Mouse (Mus musculus): ENCODE measurements around the gene Il15ra. TPM values are rescaled to one million over a fixed set of nuclear protein-coding genes. Genes with fewer than 3 reads are reported as not detected.

Il15ra gene
- polyA plus RNA-seq, 1 experiment from 2014 or later, result 3.2 TPM

DNA sequence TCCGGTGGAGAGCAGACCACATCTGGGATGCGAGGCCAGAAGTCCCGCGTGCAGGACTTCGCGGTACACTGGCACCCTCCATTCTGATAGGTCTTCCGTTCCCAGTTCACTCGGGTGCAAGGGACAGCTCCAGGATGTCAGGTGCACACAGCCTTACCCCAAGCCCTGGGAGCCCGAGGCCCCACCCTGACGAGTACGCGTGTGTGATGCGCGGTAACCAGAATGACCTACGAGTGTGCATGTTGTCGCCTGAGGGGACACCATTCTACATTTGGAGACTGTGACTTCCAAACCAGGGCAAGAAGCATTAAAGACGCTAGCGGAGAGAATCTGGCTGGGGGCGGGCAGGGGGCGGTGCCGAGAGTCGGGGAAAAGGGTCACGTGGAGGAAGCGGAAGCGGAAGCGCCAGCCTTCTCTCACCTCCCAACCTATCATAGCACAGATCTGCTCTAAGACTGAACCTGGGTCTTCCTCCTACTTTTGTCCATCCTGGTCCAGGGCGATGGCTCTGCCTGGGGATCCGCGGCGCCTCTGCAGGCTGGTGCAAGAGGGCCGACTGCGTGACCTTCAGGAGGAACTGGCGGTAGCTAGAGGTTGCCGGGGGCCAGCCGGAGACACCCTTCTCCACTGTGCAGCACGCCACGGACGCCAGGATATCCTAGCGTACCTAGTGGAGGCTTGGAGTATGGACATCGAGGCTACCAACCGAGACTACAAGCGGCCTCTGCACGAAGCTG, 73.2 kb downstream of the Il15ra start:
- ATAC-seq (ENCODE audit: insufficient read depth, low FRiP score), result peak; percentile 84
- peak overlapping the region; percentile 80 for H3K4me2 ChIP-seq (ENCODE audit: low read depth, low read length)
- H3K36me3 ChIP-seq (ENCODE audit: control insufficient read depth, insufficient read depth, low read length), result peaks cover 21% of the 10 kb centered on the region
- peak overlapping the region; percentile 81 for H3K9ac ChIP-seq (ENCODE audit: low read length)
- under 1% methylated on average over 43 of the region's 43 CpGs for WGBS
- H3K27me3 ChIP-seq (ENCODE audit: control insufficient read depth, insufficient read depth, low read length), result no peaks in the 10 kb centered on the region
- peaks cover 17% of the 10 kb centered on the region for H3K4me1 ChIP-seq (ENCODE audit: control insufficient read depth, insufficient read depth, low read length)
- no peaks in the 10 kb centered on the region for H3K9me3 ChIP-seq (replicated peaks; ENCODE audit: control insufficient read depth, low read length)
- peak overlapping the region; percentile 76 for H3K4me3 ChIP-seq (replicated peaks; ENCODE audit: low read length)
- H3K27ac ChIP-seq (ENCODE audit: low read length), result peak overlapping the region; percentile 98

Other genes starting within 250 kb of the Il15ra start
- gene Pfkfb3, start 151.2 kb upstream of the Il15ra start, polyA plus RNA-seq (2015; fragmentation: Nextera tagmentation; extraction: Ambion mirVana), result 16.1 and 20.6 TPM in 2 replicates
- gene Rbm17, start 101.1 kb upstream of the Il15ra start, polyA plus RNA-seq (2015; fragmentation: Nextera tagmentation; extraction: Ambion mirVana), result 121 TPM in 2 replicates
- not detected in 2 replicates for gene Gm17490, start 79.0 kb upstream of the Il15ra start, polyA plus RNA-seq (2015; fragmentation: Nextera tagmentation; extraction: Ambion mirVana)
- not detected in 2 replicates for gene Il2ra, start 62.5 kb upstream of the Il15ra start, polyA plus RNA-seq (2015; fragmentation: Nextera tagmentation; extraction: Ambion mirVana)
- gene Fbh1, start 72.3 kb downstream of the Il15ra start, polyA plus RNA-seq (2015; fragmentation: Nextera tagmentation; extraction: Ambion mirVana), result 120 and 125 TPM in 2 replicates
- gene Ankrd16, start 72.6 kb downstream of the Il15ra start, polyA plus RNA-seq (2015; fragmentation: Nextera tagmentation; extraction: Ambion mirVana), result 46.3 and 49.2 TPM in 2 replicates